Mouse (Mus musculus) right cerebral cortex, postnatal 14 days (tissue): Measurements from ENCODE around the gene Cspg4.
A peak's percentile ranks its signal among the peaks of the same experiment; 100 is the strongest.

ENCODE experiments used
- DNase-seq: peaks from one replicate; pipeline ENCODE4 v3.0.0; 2022

The Cspg4 gene

DNA sequence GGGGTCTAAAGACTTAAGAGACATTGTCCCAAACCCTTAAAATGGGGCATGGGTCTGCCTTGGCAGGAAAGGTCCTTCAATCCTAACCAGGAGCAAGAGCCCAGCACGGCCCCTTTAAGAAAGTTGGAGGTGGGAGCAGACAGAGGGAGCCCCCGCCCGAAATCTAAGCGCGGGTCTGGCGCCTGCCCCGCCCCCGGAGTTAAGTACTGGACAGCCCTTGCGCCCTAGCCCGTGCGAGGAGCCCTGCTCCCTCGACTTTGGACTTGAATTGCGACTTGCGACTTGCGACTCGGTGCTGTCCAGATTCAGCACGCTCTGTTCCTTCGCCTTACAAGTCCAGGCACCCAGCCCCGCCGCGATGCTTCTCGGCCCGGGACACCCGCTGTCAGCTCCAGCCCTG is at the start of gene Cspg4:
Gene Cspg4, plus strand, starts transcription at position 202 of the 400 bp plus-strand sequence.
- DNase-seq, result no peak

DNA sequence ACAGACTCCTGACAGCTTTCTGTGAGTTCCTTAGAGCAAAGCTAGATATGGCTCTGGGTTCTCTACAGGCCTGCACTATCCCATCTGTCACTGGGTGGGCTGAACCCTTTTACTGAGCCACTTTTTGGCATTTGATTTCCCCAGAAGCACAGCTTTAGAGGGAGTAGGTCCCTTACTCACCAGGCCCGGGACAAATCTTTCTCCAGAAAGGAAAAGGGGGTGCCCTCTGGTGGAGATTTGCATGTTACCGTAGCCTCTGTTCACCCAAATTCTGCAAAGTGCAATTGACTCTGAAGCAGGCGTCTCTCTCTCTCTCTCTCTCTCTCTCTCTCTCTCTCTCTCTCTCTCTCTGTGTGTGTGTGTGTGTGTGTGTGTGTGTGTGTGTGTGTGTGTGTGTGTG is 39.9 kb upstream of the Cspg4 start:
- DNase-seq, result peak; percentile 35

DNA sequence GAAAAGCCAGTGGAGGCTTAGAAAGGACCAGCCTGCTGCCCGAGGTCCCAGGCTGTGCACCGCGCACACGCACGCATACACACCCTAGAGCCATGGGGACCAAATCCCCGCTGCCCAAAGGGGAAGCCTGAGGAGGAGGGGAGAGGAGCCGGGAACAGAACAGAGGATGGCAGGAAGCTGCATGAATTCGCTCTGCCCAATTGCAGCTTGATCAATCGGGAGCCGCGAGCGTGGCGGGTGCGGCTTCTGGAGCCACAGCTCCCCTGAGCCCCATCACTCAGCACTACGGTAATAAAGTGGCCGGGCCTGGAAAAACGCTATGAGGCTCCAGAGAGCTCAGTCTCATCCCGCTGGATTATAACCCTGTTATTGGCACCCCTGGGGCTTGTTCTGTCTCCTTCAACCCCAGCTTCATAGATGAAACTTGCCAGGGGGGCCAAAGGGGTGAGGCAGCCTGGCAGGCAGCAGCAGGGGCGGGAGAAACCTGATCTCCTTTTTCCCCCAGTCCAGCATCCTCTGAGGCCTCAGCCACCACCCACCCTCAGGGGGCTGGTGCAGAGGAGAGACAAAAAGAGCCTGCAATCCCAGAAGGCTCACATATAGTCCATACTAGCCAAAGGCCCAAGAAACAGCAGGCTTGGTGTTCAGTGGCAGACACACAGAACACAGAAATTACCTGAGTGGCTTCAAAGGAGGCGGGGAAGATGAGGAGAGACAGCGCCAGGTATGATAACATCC is 39.2 kb upstream of the Cspg4 start:
- DNase-seq, result peak; percentile 22

DNA sequence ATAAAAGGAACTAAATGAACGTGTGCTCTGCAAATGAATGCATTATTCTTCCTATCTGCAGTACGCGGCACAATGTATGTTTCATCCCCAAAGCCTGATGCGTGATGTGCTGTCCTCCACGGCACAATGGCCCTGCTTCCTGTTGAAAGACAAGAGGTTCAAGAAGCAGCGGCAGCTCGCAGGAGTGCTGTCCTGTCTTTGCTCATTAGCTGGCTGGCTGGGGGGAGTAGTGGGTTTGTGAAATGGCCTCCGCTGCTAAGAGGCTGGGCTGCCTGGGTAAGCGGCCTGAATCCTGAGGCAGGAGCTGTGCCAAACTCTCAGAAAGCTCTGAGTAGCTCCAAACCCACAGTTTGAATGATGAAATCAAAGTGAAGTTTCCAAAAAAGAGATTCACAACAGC is 36.7 kb upstream of the Cspg4 start:
- no peak for DNase-seq

DNA sequence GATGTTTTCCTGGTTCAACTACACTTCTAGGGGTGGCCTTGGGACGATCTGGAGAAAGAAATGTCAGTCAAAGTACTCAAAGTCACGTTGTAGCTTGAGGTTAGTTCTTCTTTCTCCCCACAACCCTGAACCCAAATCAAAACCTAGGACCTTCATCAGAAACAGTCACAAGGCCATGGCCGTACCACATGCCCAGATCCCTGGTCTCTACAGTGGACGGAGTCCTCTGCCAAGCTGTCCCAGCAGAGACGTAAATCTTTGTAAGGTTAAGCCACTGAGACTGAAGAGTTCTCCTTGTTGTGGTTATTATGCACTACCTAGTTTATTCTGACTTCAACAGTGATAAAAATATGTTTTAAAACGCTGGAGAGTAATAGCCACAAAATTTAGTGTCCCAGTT is 36.0 kb upstream of the Cspg4 start:
- no peak for DNase-seq

DNA sequence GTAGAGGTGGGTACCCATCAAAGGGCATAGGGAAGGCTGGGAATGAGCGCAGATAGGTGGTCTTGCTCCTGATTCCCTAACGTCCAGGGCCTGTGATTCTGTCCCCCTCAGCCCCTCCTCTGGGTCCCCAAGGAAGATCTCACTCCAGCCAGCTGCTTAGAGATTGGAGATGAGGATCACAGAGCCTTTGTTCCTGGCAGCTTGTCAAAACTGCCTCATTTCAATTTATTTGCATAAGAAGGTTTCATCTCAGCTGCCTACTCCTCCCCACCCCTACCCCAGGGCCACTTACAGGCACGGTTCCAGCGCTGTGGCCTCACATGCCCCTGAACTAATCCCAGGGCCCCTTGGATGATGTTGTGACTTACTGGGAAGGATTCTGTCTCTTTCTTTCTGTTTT is 34.7 kb upstream of the Cspg4 start:
- peak; percentile 44 for DNase-seq

DNA sequence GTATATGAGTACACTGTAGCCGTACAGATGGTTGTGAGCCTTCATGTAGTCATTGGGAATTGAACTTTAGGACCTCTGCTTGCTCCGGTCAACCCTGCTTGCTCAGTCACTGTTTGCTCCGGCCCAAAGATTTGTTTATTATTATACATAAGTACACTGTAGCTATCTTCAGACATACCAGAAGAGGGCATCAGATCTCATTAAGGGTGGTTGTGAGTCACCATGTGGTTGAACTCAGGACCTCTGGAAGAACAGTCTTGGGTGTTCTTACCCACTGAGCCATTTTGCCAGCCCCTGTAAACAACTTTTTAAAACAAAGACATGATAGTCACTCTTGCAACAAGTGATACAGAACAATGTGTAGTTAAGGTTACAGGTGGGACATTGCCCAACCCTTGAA is 32.9 kb upstream of the Cspg4 start:
- DNase-seq, result no peak

DNA sequence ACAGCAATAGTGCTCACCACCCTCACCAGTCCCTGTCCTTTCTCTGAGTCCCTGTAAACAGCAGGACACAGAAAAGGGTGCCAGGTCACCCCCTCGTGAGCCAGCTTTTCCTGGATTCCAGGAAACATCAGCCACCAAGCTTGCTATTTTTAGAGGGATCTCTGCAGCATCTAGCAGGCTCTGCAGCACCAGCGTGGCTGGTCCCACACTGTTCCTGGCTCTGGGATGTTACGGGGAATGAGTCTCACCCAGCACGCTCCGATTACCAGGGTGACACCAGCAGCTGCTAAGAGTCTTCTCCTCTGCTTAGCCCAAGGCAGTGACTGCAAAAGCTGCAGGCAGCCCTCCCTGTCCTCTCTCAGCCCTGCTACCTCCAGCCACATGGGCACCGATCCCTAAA is 31.9 kb upstream of the Cspg4 start:
- DNase-seq, result peak; percentile 26

DNA sequence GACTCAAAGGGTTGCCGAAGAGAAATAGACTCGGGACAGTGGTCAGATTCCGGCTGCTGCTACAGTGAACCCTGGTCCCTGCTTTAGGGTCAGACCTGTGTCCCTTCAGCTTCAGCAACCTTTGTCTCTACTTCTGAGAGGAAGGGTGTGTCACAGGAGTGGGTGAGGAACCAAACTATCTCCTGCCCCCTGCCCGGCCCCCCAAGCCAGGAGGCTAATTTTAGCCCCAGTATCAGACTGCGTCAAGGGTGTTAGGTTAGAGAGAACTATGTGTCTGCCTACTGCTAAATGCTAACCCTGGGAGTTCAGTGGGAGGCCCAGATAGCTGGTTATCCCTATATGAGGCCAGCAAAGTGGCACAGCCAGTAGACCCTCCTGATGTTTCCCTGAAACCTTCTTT is 29.7 kb upstream of the Cspg4 start:
- no peak for DNase-seq

DNA sequence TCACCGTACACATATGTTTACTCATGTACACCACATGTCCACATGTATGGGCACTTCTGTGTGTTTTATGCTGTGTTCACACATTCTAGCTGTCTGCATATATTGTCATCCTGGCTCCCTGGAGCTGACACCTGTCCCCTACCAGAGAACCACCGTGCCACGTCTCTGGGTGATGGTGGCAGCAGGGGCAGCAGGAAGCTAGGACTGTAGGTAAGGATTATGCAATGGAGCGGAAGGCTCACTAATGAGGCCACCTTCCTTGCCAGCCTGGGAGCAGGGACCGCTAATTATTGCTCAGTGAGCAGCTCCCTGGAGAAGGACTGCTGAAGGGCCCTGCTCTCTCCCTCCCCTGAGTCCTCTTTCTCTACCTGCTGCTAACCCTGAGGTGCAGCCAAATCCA is 24.1 kb upstream of the Cspg4 start:
- DNase-seq, result no peak

DNA sequence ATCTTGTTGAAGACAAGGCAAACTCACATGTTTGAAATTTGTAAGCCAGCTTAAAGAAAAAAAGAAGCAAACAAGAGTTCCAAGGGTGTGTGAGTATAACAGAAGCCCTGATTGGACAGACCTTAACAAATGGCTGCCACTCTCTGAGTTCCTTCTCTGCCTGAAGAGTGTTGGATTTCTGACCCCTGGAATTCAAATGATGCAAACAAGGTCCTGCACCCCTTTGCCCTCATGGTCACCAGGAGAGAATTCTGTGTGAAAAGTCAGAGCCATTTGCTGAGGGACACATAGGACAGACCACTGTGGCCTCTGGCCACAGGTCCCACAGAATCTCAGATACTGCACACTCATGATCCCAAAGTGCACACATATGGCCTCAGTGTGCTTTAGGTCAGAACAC is 23.0 kb upstream of the Cspg4 start:
- DNase-seq, result no peak

DNA sequence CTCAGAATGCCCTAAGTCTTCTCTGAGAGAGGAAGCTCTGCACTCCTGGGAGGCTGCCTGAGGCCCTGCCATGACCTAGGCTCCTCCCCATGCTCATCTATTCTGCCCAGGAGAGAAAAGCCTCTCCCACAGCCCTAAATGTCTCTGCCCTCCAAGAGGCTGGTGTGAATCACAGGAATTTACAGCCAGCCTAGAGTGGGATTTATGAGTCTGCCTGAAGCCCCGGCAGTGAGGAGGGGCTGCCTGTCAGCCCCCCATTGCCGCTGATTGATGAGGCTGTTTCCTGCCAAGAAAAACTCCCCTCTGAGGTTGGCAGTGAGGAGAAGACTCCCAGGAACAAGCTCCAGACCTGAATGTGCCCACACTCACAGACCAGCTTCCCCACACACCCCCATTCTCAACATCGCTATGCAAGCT is 22.5 kb upstream of the Cspg4 start:
- DNase-seq, result no peak

DNA sequence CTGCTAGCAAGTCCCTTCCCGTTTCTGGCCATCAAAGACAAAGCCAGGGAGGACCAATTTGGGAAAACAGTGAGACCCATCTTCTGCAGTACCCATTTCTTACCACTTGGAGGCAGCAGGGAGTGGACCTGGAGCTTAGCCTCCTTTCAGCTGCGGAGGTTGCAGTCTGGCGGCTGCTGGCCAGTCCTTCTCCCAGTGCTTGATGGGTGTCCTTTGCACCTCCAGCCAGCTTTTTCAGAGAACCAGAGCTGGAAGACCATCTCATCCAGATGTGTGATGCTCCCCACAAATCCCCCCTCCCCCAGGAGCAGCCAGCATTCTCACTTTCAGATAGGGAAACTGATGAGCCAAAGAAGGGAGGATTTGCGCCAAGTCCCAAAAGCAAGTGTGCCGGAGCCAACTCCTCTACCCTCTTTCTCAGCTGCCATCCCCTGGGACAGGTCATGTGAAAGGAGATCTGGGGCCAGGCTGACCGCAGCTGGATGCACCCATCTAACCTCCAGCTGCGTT is 21.1 kb upstream of the Cspg4 start:
- DNase-seq, result peak; percentile 68

DNA sequence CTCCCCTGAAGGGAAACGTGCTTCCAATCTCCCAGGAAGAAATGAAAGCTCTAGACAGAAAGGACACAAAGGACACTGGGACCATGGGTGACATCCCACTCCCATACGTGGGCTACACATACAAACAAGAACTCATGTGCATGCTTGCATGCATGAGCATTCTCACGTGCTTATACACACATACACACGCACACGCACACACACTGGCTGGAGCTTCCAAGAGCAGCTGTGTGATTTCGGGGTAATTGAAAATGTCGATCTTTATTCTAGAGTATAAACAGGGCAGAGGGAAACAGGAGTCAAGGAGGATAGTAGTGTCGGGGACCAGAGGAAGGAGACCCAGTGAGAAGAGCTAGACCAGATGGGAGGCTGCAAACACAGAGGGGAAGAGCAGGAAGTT is 20.2 kb upstream of the Cspg4 start:
- no peak for DNase-seq

DNA sequence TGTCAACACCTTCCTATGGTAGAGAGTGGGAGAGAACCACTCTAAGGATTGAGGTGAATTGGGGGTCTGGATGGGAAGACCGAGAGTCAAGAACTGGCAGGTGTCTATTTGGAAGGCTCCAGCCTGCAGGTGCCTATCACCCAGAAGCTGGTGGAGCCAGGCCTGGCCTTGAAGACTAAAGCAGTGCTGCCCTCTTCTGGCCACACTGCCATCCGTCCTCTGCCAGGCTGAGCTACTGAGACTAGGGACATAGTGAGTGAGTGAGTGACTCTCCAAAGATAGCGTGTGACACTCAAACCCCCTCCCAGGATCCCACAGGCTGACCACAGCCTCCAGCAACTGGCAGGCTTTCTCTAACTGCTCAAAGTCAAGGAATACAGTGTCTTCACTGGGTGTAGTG is 17.3 kb upstream of the Cspg4 start:
- DNase-seq, result peak; percentile 87

DNA sequence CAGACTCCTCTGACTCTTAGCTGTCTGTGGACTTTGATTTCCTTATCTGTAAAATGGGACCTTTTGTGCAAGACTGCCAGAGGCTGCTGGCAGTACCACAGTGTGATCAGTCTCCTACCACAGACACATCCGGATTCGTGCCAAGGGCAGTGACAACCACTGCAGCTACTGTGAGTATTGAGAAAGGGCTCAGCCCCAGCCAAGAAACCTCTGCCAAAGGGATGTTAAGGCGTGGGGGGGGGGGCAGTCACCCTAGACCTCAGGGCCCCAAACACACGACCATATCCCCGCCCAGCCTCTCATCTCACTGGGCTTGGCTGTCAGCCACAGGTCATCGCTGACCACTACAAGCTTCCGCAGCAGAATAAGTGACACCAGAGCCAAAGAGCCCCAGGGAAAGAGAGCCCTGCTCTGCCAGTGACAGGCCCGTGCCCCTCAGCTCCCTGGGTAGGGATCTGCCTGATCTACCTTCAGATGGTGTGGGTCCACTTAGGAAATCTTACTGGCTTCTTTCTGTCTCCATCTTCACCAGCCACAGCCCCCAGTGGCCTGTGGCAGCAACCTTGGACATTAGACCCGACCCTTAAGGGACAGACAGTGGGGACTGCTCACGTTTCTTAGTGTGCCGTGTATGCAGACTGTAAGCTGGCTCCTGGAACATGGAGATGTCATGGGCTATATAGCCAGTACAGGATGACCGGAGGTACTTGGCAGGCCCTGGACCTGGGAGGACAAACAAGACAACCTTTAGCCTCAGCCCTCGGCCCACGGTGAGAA is 14.5 kb upstream of the Cspg4 start:
- DNase-seq, result no peak

DNA sequence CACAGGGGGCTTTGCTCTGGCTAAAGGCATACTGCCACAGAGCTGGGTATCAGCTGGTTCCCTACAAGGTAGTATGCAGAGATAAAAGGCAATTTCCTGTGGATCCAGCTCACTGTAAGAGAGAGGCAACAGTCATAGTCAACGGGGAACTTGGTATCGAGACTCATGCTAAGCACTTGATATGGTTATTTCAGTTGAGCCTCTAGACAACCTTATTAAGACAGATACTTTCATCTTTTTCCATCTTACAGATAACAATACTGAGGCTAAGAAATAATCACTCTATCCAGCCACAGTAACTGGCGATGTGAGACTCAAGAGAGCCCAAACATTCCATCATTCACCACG is 14.0 kb upstream of the Cspg4 start:
- DNase-seq, result no peak

DNA sequence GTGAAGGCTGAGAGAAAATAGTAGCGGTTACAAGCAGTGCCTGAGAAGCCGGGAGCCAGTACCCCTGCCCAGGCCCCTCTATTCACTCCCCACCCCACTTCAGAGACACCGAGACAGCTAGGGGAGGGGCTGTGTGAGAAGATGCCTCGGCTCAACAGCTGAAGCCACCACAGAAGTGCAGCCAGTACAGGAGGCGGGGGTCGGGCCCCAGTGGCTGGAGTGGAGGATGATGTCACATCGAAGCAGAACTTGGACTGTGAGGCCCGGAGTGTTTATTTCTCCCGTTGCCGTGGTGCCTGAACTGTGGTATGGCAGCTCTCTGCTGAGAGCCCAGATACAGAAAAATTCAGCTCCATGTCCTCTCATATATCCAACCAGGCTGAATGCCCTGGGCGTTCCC is 13.1 kb upstream of the Cspg4 start:
- DNase-seq, result no peak

DNA sequence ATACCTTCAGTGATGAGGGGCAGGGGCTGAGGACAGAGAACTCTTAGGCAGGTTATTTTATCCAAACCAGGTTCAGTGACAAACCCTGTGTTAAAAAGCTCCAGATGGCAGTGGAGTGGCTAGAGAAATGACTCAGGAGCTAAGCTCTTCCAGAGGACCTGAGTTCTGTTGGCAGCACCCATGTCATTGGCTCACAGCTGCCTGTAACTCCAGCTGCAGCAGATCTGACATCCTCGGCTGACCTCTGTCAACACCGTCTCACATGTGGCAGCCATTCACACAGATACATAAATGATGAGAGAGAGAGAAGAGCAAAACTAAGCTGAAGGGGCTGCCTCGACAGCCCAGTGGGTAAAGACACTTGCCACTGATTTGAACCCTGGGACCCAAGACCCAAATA is 7.4 kb upstream of the Cspg4 start:
- DNase-seq, result no peak

DNA sequence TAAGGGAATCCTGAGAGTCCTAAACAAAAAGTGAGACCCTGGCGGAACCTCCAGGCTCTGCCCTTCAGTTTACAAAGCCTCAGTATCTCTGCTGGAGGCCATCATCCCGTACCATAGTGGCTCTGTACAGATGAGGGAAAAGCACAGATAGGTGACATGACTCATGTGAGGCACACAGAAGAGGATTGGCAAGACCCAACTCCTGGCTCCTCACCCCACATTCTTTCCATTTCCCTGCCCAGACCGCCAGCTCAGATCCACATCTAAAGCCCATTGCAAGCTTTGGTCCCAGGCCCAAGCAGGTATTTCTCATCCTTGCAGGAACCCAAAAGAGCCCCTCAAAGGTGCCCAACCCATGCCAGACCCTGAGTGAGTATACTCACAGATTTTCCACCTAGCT is 4.8 kb upstream of the Cspg4 start:
- no peak for DNase-seq

DNA sequence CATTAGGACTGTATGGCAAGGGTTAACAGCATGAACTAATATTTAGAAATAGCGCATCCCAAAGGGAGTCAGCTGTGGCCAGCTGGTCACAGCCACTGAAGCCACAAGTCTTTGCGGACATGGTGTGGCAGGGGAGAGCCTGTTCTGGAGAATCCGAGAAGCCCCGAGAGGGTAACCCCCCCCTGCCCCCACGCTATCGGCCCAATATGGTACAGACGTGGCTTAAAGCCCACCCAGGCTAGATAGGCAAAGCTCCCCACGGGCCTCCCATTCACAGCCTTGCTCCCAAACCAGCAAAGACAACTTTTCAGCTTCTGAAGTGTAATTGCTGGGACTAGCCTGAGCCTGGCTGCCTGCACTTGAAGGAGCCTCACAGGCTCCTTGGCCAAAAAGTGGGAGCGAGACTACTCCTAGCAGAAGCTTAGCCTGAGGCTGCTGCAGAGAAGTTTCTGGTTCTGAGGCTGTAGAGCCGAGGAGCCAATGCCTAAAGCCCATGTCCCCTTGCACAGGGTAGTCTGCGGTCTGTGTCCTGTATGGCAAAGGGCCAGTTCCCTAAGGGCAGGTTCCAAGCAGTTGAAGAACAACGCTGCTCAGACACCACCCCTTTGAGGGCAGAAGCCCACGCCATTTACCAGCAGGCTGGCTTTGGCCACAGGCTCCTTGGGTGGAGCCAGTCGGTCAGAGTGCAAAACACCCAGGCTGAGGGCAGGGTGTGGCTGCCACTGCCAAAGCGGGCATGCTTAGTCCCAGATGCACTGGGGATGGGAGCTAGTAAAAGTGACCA is 4.2 kb upstream of the Cspg4 start:
- no peak for DNase-seq

DNA sequence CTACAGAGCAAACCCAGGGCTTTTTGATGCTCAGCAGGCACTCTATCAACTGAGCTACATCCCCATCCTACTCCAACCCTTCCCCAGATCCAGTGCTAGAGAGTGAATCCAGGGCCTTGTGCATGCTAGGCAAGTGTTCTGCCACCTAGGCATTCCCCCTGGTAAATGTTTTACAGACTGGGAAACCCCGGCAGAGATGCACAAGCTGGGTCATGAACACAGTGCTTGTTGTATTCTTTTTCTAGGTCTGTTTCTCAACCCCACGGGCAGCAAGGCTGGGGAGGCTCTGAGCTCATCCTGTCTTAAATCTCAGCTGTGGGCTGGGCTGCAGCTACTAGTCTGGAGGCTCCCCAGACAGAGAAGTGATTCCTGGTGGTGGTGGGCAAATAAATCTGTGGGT is 2.0 kb upstream of the Cspg4 start:
- DNase-seq, result no peak

DNA sequence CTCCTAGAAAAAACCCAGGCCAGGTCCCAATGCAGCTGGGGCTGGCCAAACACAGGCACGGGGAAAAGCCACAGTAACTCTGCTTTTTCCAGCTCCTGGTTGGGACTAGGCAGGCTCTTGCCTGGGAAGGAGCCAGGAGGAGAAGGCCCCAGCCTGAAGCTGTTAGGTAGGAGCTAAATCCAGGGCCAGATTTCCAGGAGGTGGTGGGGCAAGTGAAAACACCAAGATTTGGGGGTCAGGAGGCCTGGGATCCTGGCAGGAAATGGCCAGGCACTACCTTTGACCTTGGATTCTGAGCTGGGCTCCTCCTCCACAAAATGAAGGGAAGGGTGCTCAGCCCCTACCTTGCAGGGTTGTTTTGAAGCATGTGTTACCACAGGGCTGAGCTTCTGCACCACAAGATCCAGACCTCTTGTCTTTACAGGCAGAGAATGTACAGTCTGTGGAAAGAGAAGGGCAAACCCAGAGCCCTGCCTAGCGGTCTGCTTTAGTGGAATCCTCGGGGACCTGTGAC is 560 bp upstream of the Cspg4 start, which contains the start of gene Odf3l1:
Gene Odf3l1, minus strand, starts transcription at position 464 of the 514 bp plus-strand sequence.
- no peak for DNase-seq
